Mouse (Mus musculus) forebrain, embryonic 15.5 days (tissue): Measurements from ENCODE around the gene Lrrc8a. TPM values are rescaled to one million over a fixed set of nuclear protein-coding genes. Genes with fewer than 3 reads are reported as not detected.

Experiments used
- ATAC-seq: fragments of 200-750 bp; cut with Nextera tagmentation; replicated peaks from 2 replicates; pipeline ENCODE4 v1.8.0; 2017; ENCODE audit warnings: mild to moderate bottlenecking, moderate TSS enrichment, moderate library complexity
- H3K27ac ChIP-seq: fragments of 300-500 bp; sonication (generic); replicated peaks from 2 replicates; pipeline ENCODE4 v1.5.1; 2015; ENCODE audit warnings: mild to moderate bottlenecking, inconsistent platforms
- H3K27me3 ChIP-seq: fragments of 300-500 bp; sonication (generic); 2 replicates; pipeline ENCODE4 v1.6.1; 2015; ENCODE audit warnings: inconsistent platforms
- H3K36me3 ChIP-seq: fragments of 300-500 bp; sonication (generic); 2 replicates; pipeline ENCODE4 v1.6.1; 2015; ENCODE audit warnings: mild to moderate bottlenecking, inconsistent platforms
- H3K4me1 ChIP-seq: fragments of 300-500 bp; sonication (generic); 2 replicates; pipeline ENCODE4 v1.6.1; 2015; ENCODE audit warnings: inconsistent platforms
- H3K4me2 ChIP-seq: fragments of 300-500 bp; sonication (generic); replicated peaks from 2 replicates; pipeline ENCODE4 v1.6.1; 2015; ENCODE audit warnings: mild to moderate bottlenecking, inconsistent platforms
- H3K4me3 ChIP-seq: fragments of 300-500 bp; sonication (generic); 2 replicates; pipeline ENCODE4 v1.5.1; 2015; ENCODE audit warnings: mild to moderate bottlenecking, inconsistent platforms
- H3K9ac ChIP-seq: fragments of 300-500 bp; sonication (generic); replicated peaks from 2 replicates; pipeline ENCODE4 v1.6.1; 2015; ENCODE audit warnings: mild to moderate bottlenecking, inconsistent platforms
- H3K9me3 ChIP-seq: fragments of 300-500 bp; sonication (generic); 2 replicates; pipeline ENCODE4 v1.6.1; 2016; ENCODE audit warnings: inconsistent platforms
- WGBS: fragments of 180-500 bp; shearing (Covaris S2); methylation state at CpG from one replicate; pipeline ENCODE4 v1.1.7; 2015; ENCODE audit warnings: mixed read lengths; 5-methylcytosine and 5-hydroxymethylcytosine counted together
- polyA plus RNA-seq: library from polyadenylated mRNA; unstranded; fragments of >200 nt; fragmentation: Nextera tagmentation; extraction: Ambion mirVana; gene quantifications from 2 replicates; pipeline ENCODE4 v1.2.1, GENCODE M21; 2015

Gene Lrrc8a
- polyA plus RNA-seq, 1 experiment from 2014 or later, result 57.6 TPM

DNA sequence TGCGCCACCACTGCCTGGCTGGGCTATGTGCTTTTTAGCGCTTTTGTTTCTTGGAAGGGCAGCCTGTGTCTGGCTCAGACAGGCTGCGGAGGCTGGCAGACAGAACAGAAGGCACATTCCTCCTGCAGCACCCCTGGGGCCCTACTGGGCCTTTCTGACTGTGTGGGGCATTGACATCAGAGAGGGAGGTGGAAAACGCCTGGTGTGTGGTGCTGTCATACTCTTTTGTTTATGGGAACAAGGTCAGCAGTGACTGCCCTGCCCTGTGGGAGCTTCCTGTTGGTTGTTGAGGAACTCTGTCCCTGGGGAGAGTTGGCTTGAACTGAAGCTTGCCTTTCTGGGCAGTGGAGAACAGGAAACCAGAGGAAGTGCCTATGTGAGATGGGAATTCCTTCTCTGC, 5.0 kb downstream of the Lrrc8a start:
- Histone ChIP-seq H3K27me3 (no peaks in the 10 kb centered on the region), H3K4me3 (no peak overlapping the region), H3K27ac (no peak overlapping the region), H3K4me1 (peaks cover 26% of the 10 kb centered on the region), H3K4me2 (no peak overlapping the region), H3K9me3 (no peaks in the 10 kb centered on the region), H3K36me3 (peaks cover 46% of the 10 kb centered on the region), H3K9ac (no peak overlapping the region)
- 59% methylated on average over 4 of the region's 4 CpGs for WGBS
- no peak for ATAC-seq

- H3K4me1 ChIP-seq, result peaks cover 23% of the 10 kb centered on the region
- H3K9me3 ChIP-seq, result no peaks in the 10 kb centered on the region
- no peak for ATAC-seq
- over 99% methylated on average over 4 of the region's 4 CpGs for WGBS
- no peaks in the 10 kb centered on the region for H3K27me3 ChIP-seq
- no peak overlapping the region for H3K4me2 ChIP-seq
- H3K4me3 ChIP-seq, result no peak overlapping the region
- peaks cover 53% of the 10 kb centered on the region for H3K36me3 ChIP-seq
- no peak overlapping the region for H3K9ac ChIP-seq
- no peak overlapping the region for H3K27ac ChIP-seq
Observed at GRCm38 (mm10) chr2:30243391-30243790, 5.9 kb downstream of the Lrrc8a start.

DNA sequence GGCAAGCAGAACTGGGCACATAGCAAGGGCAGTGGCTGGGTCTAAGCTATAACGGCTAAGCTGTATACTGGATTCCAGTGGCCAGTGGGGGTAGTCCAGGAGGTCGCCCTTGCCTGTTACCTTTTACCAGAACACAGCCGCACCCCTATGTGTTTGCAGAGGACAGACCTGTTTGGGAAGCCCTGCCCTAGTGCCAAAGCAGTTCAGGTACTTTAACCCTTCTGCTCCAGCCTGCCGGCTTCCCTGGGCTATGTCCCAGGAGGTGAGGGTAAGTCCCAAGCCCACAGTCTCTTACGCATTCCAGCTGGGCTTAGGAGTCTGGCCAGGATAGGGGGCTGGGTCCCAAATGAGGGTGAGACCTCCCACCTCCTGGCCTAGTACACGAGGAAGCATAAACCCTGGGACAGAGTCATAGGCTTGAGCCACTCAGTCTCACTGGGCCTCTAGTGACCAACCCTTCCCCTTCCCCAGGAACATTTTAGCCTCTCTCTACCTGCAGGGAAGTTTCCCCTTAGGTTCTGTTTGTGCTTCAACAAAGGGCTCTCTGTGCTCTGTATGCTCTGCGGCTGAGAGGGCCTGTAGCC, 7.2 kb downstream of the Lrrc8a start:
- Histone ChIP-seq H3K4me1 (peaks cover 10% of the 10 kb centered on the region), H3K4me2 (no peak overlapping the region), H3K9me3 (no peaks in the 10 kb centered on the region), H3K27me3 (no peaks in the 10 kb centered on the region), H3K4me3 (no peak overlapping the region), H3K9ac (no peak overlapping the region), H3K27ac (no peak overlapping the region), H3K36me3 (peaks cover 63% of the 10 kb centered on the region)
- 79% methylated on average over 7 of the region's 7 CpGs for WGBS
- ATAC-seq, result no peak

DNA sequence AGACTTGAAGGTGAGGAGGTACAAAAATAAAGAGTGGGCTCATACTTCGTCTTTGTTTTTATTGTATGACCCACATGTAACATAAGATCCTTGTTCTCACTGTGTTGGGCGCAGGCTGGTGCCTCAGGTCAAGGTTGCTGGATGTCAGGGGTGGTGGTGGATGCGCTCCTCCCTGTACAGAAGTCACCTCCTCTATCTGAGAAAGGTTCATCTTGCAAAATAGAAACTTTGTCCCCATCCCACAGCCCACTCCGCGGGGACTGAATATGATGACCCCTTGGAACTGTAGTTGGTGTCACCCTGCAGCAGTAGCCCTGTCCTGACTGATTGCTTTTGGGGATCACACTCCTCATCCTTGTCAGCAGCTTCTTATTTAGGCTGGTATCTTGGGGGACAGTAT, 9.5 kb downstream of the Lrrc8a start:
- peaks cover 45% of the 10 kb centered on the region for H3K36me3 ChIP-seq
- ATAC-seq, result no peak
- no peak overlapping the region for H3K4me3 ChIP-seq
- no peak overlapping the region for H3K27ac ChIP-seq
- H3K9me3 ChIP-seq, result no peaks in the 10 kb centered on the region
- 91% methylated on average over 5 of the region's 5 CpGs for WGBS
- H3K4me2 ChIP-seq, result no peak overlapping the region
- H3K27me3 ChIP-seq, result no peaks in the 10 kb centered on the region
- 0 out of 2 replicates have a peak, but pooled peaks cover 5% of the 10 kb centered on the region for H3K4me1 ChIP-seq
- H3K9ac ChIP-seq, result no peak overlapping the region

GRCm38 (mm10) chr2:30247681-30248080, 10.2 kb downstream of the Lrrc8a start:
- WGBS, result 76% methylated on average over 4 of the region's 4 CpGs
- peaks cover 41% of the 10 kb centered on the region for H3K36me3 ChIP-seq

GRCm38 (mm10) chr2:30249182-30249581, 11.7 kb downstream of the Lrrc8a start:
- H3K4me3 ChIP-seq, result no peak overlapping the region
- H3K4me1 ChIP-seq, result no peaks in the 10 kb centered on the region
- no peaks in the 10 kb centered on the region for H3K27me3 ChIP-seq
- no peak overlapping the region for H3K9ac ChIP-seq
- 95% methylated on average over 3 of the region's 3 CpGs for WGBS
- H3K4me2 ChIP-seq, result no peak overlapping the region
- no peaks in the 10 kb centered on the region for H3K9me3 ChIP-seq
- H3K36me3 ChIP-seq, result peaks cover 32% of the 10 kb centered on the region
- H3K27ac ChIP-seq, result no peak overlapping the region
- ATAC-seq, result no peak

More at GRCm38 (mm10) chr2:30247681-30248080, 10.2 kb downstream of the Lrrc8a start:
- no peak overlapping the region for H3K4me2 ChIP-seq
- H3K27ac ChIP-seq, result no peak overlapping the region
- H3K27me3 ChIP-seq, result no peaks in the 10 kb centered on the region
- H3K4me3 ChIP-seq, result no peak overlapping the region
- no peak for ATAC-seq
- no peak overlapping the region for H3K9ac ChIP-seq
- H3K9me3 ChIP-seq, result no peaks in the 10 kb centered on the region
- 0 out of 2 replicates have a peak, but pooled peaks cover 1% of the 10 kb centered on the region for H3K4me1 ChIP-seq

- H3K27ac ChIP-seq, result no peak overlapping the region
- H3K36me3 ChIP-seq, result peaks cover 32% of the 10 kb centered on the region
- no peaks in the 10 kb centered on the region for H3K4me1 ChIP-seq
- no peak overlapping the region for H3K4me3 ChIP-seq
- H3K27me3 ChIP-seq, result no peaks in the 10 kb centered on the region
- H3K4me2 ChIP-seq, result no peak overlapping the region
- 87% methylated on average over 10 of the region's 10 CpGs for WGBS
- no peaks in the 10 kb centered on the region for H3K9me3 ChIP-seq
- ATAC-seq, result no peak
- no peak overlapping the region for H3K9ac ChIP-seq
Observed at GRCm38 (mm10) chr2:30250166-30251128, 12.9 kb downstream of the Lrrc8a start.

DNA sequence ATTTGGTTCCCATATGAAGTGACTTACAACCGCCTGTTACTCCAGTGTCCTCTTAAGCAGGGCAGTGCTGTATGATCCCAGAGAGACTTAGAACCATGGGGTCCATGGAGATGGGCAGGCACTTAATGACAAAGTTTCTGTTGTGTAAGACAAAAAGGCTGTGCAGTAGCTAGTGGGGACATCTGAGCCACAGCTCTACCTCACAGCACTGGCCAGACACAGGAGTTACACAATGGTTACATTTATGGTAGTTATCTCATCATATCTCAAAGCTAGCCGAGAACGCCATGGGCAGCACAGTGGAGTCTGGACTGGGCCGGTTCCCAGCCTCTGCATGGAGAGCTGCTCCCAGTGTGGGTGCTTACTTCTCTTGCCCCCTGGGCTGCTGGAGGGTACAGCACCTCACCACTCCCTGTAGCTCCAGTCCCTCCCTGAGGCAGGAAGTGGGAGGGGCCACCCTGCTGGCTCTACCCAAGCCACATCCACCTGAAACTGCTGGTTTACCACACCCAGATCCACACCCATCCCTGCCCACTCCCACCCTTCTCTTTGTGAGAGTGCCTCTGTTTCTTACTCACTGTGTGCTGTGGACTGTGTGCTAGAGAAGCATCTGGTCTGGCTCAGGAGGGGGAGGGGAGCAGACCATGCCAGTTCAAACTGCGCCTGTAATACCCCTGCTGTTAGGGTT, 14.0 kb downstream of the Lrrc8a start:
- Histone ChIP-seq H3K4me1 (no peaks in the 10 kb centered on the region), H3K4me3 (no peak overlapping the region), H3K27me3 (no peaks in the 10 kb centered on the region), H3K9me3 (no peaks in the 10 kb centered on the region), H3K9ac (no peak overlapping the region), H3K4me2 (no peak overlapping the region), H3K27ac (no peak overlapping the region), H3K36me3 (peaks cover 37% of the 10 kb centered on the region)
- 88% methylated on average over 5 of the region's 5 CpGs for WGBS
- ATAC-seq, result no peak

GRCm38 (mm10) chr2:30252521-30252920, 15.0 kb downstream of the Lrrc8a start:
- H3K9ac ChIP-seq, result no peak overlapping the region
- ATAC-seq, result no peak
- H3K27me3 ChIP-seq, result no peaks in the 10 kb centered on the region
- no peak overlapping the region for H3K4me3 ChIP-seq
- peaks cover 47% of the 10 kb centered on the region for H3K36me3 ChIP-seq
- H3K4me1 ChIP-seq, result no peaks in the 10 kb centered on the region
- H3K9me3 ChIP-seq, result no peaks in the 10 kb centered on the region
- no peak overlapping the region for H3K4me2 ChIP-seq
- 89% methylated on average over 3 of the region's 3 CpGs for WGBS
- no peak overlapping the region for H3K27ac ChIP-seq

DNA sequence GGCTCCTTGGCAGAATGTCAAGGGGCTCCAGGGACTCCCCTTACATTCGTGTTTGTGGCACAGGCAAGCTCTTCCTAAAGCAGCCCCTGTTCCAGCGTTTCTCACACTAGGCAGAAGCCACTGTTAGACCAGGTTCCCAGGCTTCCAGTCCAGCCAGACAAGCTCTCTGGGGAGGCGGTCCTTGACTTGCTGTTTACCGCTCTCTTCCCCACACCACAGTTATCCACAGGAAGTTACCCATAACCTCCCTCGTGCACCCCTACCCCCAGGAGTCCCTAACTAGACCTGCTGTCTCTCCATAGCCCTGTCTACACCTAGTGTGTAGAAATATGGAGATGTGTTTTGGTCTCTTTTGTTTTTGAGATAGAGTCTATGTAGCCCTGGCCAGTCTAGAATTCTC, 16.3 kb downstream of the Lrrc8a start:
- Histone ChIP-seq H3K4me3 (no peak overlapping the region), H3K27ac (no peak overlapping the region), H3K9me3 (no peaks in the 10 kb centered on the region), H3K4me2 (no peak overlapping the region), H3K4me1 (no peaks in the 10 kb centered on the region), H3K9ac (no peak overlapping the region), H3K36me3 (peaks cover 47% of the 10 kb centered on the region), H3K27me3 (no peaks in the 10 kb centered on the region)
- WGBS, result 86% methylated on average over 5 of the region's 5 CpGs
- ATAC-seq, result no peak

DNA sequence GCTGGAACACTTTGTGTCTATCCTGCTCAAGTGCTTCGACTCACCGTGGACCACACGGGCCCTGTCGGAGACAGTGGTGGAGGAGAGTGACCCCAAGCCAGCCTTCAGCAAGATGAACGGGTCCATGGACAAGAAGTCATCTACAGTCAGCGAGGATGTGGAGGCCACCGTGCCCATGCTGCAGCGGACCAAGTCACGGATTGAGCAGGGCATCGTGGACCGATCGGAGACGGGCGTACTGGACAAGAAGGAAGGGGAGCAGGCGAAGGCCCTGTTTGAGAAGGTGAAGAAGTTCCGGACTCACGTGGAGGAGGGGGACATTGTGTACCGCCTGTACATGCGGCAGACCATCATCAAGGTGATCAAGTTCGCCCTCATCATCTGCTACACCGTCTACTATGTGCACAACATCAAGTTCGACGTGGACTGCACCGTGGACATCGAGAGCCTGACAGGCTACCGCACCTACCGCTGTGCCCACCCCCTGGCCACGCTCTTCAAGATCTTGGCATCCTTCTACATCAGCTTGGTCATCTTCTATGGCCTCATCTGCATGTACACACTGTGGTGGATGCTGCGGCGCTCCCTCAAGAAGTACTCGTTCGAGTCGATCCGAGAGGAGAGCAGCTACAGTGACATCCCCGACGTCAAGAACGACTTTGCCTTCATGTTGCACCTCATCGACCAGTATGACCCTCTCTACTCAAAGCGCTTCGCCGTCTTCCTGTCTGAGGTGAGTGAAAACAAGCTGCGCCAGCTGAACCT, 18.3 kb downstream of the Lrrc8a start:
- 96% methylated on average over 42 of the region's 42 CpGs for WGBS
- no peaks in the 10 kb centered on the region for H3K4me1 ChIP-seq
- H3K27me3 ChIP-seq, result no peaks in the 10 kb centered on the region
- H3K36me3 ChIP-seq, result peaks cover 59% of the 10 kb centered on the region
- no peak overlapping the region for H3K4me2 ChIP-seq
- ATAC-seq, result no peak
- H3K9ac ChIP-seq, result no peak overlapping the region
- no peaks in the 10 kb centered on the region for H3K9me3 ChIP-seq
- H3K4me3 ChIP-seq, result no peak overlapping the region
- H3K27ac ChIP-seq, result no peak overlapping the region
